Mouse (Mus musculus): ENCODE data around the gene Bicdl2. TPM values are rescaled to one million over a fixed set of nuclear protein-coding genes. Genes with fewer than 3 reads are reported as not detected.

Gene Bicdl2
- polyA plus RNA-seq (2017; shearing (Covaris generic)), result not detected

DNA sequence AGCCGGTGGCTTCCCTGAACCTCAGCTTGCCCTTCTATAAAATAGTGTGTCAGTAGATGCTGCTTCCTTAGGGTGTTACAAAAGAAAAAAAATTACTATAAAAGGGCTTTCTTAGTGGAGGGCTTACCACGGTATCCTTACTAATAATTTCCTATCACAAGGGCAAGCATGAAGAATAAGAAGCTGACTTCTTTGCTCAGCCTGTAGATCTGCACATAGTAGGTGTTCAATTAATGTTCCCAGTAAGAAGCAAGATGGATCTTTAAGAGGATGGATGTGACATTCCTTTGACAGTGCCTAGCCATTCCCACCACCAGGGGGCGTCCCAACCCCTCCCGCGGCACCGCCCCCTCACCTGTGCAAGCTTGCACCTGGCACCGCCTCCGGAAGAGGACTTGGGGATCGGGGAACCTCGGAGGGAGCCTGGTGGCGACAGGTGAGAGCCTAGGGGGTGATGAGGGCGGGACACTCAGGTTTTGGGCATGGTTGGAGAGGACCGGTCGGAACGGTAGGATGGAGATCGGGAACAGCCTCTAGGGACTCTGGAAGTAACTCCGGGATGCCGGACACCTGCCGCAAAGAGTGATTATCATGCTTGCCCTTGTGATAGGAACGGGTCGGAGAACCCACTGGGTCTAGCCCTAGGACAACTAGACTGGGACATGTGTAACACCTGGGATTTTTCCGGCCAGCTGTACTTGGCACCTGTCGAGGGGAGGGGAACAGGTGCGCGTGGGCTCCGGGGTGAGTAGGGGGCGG is at the start of gene Bicdl2:
Bicdl2 (plus strand) TSS at position 390 of the 759 bp plus-strand sequence.

DNA sequence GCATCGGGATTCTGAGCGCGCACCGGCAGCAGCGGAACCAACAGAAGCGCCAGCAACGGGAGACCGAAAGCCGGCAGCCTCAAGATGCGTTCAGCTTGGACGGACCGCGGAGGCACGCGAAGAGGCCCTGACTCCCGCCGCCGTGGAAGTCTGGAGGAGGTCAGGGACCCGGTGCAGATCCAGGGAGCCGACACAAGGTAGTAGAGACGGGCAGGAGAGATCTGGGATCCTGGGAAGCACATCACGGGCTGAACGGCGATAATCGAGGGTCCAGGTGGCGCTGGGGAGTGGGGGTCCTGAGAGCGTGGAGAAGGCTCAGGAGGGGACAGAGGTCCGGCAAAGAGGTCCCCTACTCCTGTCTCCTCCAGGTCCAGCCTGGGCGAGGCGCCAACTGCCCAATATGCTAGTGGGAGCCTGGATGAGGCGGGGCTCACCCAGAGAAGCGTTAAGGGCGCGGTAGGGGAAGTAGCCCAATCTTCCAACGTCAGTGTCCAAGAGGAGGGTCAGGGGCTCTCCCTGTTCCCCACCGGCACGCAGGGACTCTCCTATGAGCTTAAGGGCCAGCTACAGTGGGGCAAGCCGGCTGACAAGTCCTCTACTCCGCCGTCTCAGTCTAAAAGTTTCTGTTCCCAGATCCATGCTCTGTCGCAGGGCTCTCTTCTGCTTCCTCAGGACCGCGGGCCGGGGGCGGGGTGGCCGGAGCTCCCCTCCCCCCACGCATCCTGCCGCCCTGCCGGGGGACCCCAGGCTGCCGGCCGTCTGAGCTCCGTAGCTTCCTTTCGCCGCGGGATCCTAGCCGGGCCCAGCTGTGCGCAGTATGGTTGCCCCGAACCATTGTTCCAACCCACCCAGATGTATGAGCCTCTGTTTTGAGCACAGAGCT is 15.5 kb upstream of the Bicdl2 start, which contains the start of gene Mmp25:
Mmp25 (minus strand) TSS at position 665 of the 883 bp plus-strand sequence.

DNA sequence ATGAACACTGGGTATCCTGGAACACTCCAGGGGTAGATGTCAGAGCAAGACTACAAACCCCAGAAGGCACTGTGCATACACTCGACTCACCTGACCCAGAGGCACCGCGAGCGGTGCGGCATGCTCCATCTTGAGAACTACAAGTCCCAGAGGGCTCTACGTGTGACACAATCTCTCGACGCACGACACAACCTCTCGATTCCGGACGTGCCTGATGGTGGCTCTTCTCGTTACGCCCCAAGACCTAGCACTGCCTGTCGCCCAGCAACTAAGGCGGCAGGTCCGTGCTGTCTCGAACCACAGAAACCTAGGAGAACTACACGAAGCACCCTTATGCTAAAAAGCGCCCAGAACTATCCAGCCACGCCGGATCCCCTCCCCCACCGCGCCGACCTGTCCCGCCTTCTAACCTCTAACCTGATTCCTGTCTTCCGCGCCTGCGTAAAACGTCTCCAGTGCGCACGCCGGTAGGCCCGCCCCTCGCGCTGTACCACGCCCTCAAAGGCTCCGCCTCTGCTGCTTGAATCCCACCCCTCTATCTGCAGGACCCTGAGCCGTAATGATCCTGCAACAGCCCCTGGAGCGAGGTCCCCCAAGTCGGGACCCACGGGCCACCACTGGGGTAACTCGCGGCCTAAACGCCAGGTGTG is 13.2 kb downstream of the Bicdl2 start, which contains the start of the genes Hcfc1r1 and Thoc6:
Hcfc1r1 (plus strand) TSS at position 173 of the 650 bp plus-strand sequence.
Thoc6 (minus strand) TSS at position 459 of the 650 bp plus-strand sequence.

DNA sequence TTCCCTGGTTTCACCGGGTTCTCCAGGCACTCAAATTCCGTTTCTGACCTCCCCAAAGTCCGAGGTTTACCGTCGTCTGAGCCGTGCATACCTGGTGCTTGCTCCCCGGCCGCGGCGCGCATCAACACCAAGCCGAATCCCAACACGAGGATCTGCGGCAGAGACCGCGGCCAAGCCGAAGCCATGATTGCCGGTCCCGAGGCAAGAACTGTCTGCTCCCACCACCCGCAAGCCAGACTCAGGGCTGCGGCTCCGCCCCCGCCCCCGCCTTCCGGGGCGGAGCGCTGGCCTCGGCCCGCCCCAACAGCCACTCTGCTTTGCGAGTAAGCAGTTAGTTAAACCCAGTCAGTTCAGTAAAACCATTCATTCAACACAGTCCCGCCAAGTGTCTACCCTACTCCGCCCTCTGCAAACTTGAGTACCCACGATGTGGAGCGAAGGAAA is 17.0 kb downstream of the Bicdl2 start, which contains the start of gene Tnfrsf12a:
Tnfrsf12a (minus strand) TSS at position 233 of the 444 bp plus-strand sequence.

DNA sequence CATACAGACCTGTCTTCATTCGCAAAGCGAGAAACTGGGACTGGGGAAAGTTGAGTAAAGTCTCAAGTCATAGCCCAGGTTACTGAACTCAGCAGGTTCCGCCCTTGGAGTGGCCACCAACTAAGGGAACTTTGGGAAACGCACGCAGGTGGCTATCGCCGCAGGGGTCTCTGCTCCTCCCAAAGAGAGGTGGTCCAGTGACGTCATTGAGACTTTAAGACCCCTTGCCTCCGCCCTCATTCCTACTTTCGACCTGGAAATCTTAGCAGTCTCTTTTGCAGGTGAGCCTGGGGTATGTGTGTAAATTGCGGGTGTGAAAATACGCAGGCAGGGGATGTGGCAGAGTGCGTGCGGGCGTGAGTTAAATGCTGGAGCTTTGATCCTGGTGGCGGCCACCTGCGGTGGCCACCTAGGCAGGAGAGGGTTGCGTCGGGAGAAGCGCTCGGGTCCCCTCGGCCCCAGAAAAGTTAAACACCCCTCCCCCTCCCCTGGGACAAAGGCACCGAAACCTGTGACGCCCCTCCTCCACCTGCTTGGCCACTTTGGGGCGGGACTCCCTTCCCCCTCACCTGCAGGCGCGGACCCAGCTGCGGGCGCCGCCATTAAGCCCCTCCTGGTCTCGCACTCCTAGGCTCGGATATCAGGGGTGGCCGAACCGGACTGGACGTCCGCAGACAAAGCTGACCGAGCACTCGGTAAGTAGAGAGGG is 19.0 kb downstream of the Bicdl2 start, which contains the start of gene Cldn6:
Cldn6 (plus strand) TSS at position 123 of the 709 bp plus-strand sequence.

DNA sequence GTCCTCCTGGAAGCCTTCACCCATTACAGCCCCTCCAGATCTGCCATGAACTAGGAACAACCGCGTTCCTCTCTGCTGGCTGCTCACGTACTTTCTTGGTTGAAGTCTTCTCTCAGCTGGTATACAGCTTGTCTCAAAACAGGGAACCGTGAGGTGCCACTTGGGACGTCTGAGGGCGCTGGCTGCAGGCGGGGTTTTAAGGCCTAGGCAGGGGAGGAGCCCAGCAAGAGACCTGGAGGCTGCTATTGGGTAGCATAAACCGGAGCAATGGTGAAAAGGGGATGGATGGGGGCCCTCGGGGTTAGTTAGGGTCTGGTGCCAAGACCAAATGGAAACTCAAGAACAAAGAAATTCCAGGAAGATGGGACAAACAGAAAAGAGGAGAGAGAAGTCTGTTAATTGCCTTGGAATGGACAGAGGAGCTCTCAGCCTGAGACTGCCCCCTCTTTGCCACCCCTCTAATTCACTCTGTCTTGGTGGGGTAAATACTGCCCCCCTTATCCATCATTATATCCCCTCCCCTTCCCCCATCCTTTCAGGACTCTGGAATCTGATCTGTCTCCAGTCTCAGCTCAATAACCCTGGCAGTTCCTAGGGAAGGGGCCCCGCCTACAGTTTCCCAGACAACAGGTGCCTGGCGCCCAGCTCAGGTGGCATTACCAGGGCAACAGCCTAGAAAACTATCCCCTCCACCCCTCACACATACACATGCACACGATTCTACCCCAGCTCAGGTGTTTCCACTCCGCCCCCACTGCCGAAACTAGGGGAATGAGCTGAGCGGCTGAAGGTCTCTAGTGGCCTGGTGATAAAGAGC is 23.8 kb downstream of the Bicdl2 start, which contains the start of gene Cldn9:
Cldn9 (minus strand) TSS at position 171 of the 817 bp plus-strand sequence.

Other genes with a start within 250 kb of the Bicdl2 start
- gene Vmn2r117, start 180.8 kb upstream of the Bicdl2 start, polyA plus RNA-seq (2017; shearing (Covaris generic)), result not detected
- 8.3 TPM for gene Zfp213, start 96.3 kb upstream of the Bicdl2 start, polyA plus RNA-seq (2017; shearing (Covaris generic))
- gene Zfp13, start 61.0 kb upstream of the Bicdl2 start, polyA plus RNA-seq (2017; shearing (Covaris generic)), result not detected
- gene Zscan10, start 59.6 kb upstream of the Bicdl2 start, polyA plus RNA-seq (2017; shearing (Covaris generic)), result 19.6 TPM
- gene Mmp25, start 15.2 kb upstream of the Bicdl2 start, polyA plus RNA-seq (2017; shearing (Covaris generic)), result not detected
- gene Hcfc1r1, start 13.1 kb downstream of the Bicdl2 start, polyA plus RNA-seq (2017; shearing (Covaris generic)), result 46.7 TPM
- 35.4 TPM for gene Thoc6, start 13.4 kb downstream of the Bicdl2 start, polyA plus RNA-seq (2017; shearing (Covaris generic))
- 38.8 TPM for gene Tnfrsf12a, start 17.0 kb downstream of the Bicdl2 start, polyA plus RNA-seq (2017; shearing (Covaris generic))
- not detected for gene Cldn6, start 18.7 kb downstream of the Bicdl2 start, polyA plus RNA-seq (2017; shearing (Covaris generic))
- gene Cldn9, start 23.5 kb downstream of the Bicdl2 start, polyA plus RNA-seq (2017; shearing (Covaris generic)), result not detected
- 0.27 TPM for gene 1520401A03Rik, start 62.3 kb downstream of the Bicdl2 start, polyA plus RNA-seq (2017; shearing (Covaris generic))
- gene Pkmyt1, start 65.8 kb downstream of the Bicdl2 start, polyA plus RNA-seq (2017; shearing (Covaris generic)), result 57.3 TPM
- gene Paqr4, start 80.4 kb downstream of the Bicdl2 start, polyA plus RNA-seq (2017; shearing (Covaris generic)), result 1.00 TPM
- 0.81 TPM for gene Kremen2, start 85.3 kb downstream of the Bicdl2 start, polyA plus RNA-seq (2017; shearing (Covaris generic))
- gene Flywch1, start 111.1 kb downstream of the Bicdl2 start, polyA plus RNA-seq (2017; shearing (Covaris generic)), result 23.4 TPM
- gene Flywch2, start 125.6 kb downstream of the Bicdl2 start, polyA plus RNA-seq (2017; shearing (Covaris generic)), result not detected
- 1,111 TPM for gene Srrm2, start 130.0 kb downstream of the Bicdl2 start, polyA plus RNA-seq (2017; shearing (Covaris generic))
- gene Elob, start 168.6 kb downstream of the Bicdl2 start, polyA plus RNA-seq (2017; shearing (Covaris generic)), result 324 TPM
- not detected for gene Prss33, start 175.6 kb downstream of the Bicdl2 start, polyA plus RNA-seq (2017; shearing (Covaris generic))
- gene Prss32, start 183.3 kb downstream of the Bicdl2 start, polyA plus RNA-seq (2017; shearing (Covaris generic)), result not detected
- not detected for gene Prss41, start 183.7 kb downstream of the Bicdl2 start, polyA plus RNA-seq (2017; shearing (Covaris generic))
- not detected for gene Prss21, start 207.6 kb downstream of the Bicdl2 start, polyA plus RNA-seq (2017; shearing (Covaris generic))
- not detected for gene Dcpp1, start 220.4 kb downstream of the Bicdl2 start, polyA plus RNA-seq (2017; shearing (Covaris generic))
- not detected for gene Dcpp2, start 220.4 kb downstream of the Bicdl2 start, polyA plus RNA-seq (2017; shearing (Covaris generic))

Measured in naive thymus-derived CD4-positive, alpha-beta T cell, adult 5 months (primary cell).